Mouse (Mus musculus) layer of hippocampus, adult 11-12 months (tissue): ENCODE data around the gene Eps8l3.

ENCODE experiments used
- DNase-seq: peaks from one replicate; pipeline ENCODE4 v3.0.0; 2022; ENCODE audit warnings: low spot score

Gene Eps8l3

DNA sequence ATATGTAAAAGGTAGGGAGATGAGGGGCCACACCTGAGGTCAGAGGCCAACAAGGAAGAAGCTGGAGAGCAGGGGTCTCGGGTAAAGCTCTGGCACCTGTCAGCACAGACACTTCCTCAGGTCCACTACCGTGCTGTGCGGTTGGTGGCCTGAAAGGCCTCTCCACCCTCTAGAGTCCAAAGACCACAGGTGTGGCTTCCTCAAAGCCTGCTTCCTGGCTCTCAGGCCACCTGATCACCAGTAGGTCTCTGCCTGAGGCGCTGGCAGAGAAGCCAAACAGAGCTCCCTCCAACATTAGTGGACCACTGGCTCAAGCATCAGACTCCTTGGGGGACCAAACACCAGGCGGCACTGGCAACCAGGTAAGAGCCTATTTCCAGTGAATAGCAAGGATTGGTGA, at the start of gene Eps8l3:
Gene Eps8l3 (plus strand): TSS at position 225 of the 400 bp plus-strand sequence.
- DNase-seq, result no peak

DNA sequence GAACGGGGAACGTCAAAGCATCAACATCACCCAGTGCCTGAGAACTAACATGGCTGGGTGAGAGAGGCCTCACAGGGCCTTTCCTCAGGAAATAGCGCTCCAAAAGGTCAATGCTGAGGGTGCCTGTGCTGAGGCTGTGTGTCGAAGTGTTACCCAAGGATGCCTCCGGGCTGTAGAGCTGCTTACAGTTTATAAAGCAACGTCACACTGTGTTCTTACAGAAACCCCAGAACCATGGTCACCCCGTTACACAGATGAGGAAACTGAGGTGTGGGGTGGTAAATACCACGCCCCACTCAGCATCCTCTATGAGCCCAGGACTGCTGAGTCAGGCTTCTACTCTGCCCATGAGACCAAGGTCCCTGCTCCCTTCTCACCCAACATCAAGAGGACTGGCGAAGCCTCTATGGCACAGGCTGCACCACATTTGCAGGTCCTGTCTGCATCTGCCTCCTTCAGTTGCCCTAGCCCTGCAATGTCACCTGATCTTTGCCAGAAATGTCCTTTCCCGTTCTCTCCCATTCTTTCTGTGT, 49.1 kb upstream of the Eps8l3 start:
- no peak for DNase-seq

DNA sequence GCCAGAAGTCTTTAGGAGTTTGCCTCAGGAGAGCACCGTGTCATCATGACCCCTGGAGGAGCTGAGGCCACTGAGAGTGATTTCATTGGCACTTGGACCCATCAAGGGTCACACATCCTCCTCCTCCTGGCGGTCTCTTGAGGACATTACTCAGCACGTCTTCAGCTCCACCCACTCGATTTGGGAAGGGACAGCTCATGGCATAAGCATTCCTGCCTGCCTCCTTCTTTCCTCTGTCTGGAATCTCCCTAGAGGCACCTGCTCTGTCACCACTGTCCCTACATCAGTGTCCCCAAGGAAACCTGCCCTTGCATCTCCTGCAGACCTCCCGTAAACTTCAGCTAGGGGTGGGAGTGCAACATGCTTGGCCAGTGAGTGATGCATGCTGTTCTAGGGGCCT, 48.5 kb upstream of the Eps8l3 start:
- DNase-seq, result no peak

DNA sequence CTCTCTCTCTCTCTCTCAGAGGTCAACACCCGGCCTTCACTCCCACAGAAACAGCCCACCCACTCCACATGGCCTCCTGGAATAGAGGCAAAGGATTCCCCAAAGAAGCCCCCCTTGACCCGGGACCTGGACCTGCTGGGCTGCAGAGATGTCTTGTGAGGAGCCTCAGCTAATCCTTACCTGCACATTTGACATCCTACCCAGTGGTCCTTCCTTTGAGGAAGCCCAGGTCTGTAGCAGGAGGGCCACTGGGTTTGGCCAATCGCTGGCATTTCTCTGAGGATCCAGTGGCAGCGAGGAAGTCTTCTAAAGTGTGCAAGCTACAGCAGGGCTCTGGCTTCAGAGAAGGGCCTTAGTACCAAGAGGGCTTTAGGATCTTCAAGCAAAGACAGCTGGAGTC, 48.0 kb upstream of the Eps8l3 start:
- DNase-seq, result no peak

DNA sequence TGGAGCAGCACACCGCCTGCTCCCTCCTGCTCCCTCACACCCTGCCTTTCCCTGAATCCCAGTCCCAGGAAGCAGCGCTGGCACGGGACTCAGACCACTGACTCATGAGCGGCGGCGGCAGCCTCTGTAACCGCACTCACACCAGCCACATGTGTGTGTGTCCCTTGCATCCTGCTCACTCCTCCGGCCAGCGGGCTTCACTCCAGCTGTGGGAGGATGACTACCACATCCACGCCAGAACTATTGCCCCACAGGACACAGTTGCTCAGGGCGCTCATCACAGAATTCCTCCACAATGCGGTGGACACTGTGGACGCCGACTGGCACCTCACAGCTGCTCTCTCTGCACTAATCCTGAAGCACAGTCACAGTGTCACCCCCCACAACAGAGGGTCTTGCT, 47.4 kb upstream of the Eps8l3 start:
- no peak for DNase-seq

DNA sequence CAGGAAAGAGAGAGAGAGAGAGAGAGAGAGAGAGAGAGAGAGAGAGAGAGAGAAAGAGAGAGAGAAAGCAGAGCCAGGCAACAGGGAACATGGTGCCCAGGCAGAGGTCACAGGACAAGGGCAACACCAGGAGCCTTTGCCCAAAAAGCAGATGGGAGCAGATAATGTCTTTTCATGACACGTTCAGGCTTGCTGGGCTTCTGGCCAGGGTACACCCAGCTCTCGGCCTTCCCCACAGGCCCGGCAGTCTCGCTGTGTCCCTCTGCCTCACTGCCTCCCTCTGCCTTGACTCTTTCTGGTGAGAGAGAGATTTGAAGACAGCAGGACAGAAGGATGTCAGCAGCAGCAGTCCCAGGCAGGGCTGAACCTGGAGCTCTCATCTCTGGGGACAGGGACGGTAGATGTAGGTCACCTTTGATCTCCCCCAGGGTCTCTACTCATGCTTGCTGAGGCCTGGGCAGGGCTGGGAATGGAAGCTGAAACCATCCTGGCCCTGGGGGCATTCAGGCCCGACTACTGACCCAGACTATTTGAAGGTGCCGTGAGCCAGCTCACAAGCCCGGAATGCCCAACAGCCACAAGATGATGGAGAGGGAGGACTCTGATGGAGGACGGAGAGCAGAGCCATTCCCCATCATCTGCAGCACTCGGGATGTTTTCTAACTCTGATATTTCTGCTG, 45.0 kb upstream of the Eps8l3 start:
- no peak for DNase-seq

DNA sequence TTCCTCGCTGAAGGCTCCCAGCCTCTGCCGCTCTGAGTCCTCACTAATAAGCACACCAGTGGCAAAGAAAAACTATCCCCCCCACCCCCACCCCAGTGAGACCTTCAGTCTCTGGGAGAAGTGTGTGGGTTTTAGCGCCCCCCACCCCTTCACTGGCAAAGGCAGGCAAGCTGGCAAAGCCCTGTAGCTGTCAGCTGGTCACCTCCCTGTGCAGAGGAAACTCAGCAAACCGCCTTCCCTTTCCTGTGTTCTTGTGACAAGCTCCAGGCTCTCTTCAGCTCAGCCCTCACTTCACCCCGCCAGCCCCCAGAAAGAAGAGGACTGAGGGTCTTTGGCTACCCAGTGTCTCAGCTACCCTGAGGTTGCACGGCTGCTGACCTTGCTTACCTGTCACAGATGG, 44.4 kb upstream of the Eps8l3 start:
- DNase-seq, result no peak

DNA sequence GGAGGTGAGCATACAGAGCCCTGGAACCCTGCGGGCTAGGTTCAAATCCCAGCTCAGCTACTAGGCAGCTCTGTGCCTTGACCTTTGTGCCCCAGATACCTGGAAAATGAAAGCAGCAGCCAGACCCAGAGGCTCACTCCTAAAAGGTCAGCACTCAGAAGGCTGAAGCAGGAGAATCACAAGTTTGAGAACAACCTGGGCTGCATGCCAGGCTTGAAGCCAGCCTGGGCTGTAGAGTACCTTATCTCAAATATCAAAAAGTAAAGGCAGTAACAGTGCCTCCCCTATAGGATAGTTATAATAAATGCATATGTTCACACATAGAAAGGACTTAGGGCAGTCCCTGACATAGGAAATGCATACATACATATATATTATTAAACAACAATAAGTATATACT, 43.7 kb upstream of the Eps8l3 start:
- DNase-seq, result no peak

DNA sequence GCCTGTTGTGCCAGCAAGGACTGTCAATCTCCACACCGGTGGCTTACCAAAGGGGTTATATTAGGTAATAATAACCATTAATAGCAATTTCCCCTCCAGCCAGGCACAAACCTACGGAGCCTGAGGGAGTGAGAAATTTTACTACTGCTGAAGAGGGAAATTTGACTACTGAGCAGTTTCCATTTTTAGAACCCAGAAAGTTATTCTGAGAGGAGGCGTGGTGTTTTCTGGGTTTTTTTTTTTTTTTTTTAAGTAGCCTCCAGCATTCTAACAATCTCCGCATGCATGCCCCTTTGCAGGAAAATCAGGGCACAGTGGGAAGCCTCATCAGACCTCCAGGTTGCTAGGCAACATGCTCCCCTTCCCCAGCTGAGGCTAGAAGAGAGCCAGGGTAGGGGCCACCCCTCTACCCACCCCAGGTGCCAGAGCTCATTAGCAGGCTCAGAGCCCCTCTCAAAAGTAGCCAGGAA, 43.1 kb upstream of the Eps8l3 start:
- no peak for DNase-seq

DNA sequence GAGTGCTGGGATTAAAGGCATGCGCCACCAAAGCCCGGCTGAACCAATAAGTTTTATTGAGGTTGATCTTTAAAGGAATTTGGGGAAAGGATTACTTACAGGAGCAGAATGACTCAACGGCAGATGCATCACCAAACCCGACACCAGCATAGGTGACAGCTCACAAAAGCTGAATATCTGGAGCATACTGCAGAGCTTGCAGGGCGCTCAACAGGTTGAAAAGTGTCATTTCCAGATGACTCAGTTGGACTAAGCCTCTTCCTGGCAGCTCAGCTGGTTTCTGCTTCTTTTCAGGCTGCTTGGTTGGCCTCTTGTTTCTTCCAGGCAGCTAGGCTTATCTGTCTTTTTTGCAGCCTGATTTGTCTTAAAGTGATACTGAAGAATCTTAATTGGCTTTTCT, 41.7 kb upstream of the Eps8l3 start:
- no peak for DNase-seq

DNA sequence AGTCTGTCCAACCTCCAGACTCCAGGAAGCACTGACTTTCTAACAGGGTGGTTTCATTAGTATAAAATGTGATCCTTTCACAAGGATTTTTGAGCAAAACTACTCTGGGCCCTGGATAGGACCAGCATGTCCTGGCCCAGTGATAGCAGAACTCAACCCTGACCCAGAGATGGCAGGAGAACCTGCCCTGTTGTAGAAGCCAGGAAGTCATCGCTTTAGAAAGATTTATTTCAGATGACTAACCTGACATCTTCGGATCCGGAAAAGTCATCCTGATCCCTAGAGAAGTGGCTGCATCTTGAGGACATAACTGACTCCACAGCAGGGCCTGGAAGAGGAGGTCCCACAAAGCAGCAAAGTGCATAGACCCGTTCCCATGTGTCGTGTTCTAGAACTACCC, 37.2 kb upstream of the Eps8l3 start:
- no peak for DNase-seq

DNA sequence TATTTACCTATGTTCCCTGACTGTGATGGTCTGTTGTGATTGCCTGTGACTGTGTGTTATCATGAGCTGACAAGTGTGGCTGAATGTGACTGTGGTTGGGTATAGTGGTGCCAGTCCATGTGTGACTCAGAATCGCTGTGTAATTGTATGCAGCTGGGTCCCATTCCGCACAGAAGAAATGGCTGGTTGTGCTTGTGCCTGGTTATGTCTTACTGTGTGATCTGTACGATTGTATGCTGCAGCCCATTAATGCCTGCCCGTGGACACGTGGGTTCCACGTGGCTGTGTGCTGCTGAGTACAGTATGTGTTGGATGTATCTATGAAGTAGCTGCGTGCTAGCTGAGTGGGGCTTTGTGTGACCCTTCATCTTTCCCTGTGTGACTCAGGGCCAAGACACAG, 36.2 kb upstream of the Eps8l3 start:
- no peak for DNase-seq

DNA sequence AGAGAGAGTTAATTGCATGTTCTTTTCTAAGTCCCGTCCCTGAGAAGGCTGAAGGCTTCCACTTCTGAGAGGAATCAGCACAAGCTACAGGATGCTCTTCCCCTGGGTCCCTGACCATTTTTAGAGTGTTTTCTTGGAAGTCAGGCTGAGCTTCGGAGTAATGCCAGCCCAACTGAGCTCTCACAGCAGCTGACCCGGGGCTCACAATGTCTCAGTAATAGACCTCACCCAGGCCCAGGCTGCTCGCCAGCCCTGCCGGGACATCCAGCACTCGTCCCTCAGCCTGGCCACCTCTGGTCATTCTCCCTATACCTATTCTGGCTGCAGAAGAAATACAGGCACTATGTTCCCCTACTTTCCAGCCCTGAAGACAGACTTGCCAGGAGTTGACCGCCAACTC, 35.7 kb upstream of the Eps8l3 start:
- no peak for DNase-seq

DNA sequence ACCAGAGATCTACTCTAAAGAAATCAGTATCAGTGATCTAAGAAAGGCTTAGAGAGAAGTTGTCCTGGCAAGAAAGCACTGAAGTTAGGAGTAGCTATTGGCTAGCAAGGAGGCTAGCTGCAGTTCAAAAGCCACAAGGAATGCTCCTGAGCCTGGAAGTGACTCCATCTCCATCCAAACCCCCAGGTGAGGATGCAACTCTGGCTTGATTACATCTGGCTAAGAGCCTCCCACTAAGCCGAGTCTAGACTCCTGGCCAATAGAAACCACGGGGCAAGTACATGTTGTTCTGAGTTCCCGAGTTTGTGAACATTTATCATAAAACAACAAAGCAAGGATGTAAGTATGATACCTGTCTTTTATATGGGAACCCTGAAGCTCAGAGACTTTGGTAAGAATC, 33.6 kb upstream of the Eps8l3 start:
- DNase-seq, result no peak

DNA sequence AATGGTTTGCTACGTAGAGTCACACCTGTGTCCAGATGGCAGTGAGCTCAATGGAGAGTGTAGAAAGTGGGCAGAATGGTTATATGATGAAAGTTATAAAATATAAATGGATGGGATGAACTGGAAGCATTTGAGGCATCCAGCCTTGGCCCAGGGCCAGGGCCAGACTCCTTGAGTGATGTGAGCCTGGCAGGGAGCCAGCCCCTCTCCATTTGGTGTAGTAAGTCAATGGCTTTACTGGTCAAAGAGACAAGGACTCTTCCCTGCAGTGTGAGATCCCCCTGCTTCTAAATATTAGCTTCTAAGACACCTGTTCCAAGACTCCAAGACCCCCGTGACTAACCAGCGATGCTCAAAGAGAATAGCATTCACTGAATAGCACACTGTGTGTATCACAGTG, 33.0 kb upstream of the Eps8l3 start:
- no peak for DNase-seq

DNA sequence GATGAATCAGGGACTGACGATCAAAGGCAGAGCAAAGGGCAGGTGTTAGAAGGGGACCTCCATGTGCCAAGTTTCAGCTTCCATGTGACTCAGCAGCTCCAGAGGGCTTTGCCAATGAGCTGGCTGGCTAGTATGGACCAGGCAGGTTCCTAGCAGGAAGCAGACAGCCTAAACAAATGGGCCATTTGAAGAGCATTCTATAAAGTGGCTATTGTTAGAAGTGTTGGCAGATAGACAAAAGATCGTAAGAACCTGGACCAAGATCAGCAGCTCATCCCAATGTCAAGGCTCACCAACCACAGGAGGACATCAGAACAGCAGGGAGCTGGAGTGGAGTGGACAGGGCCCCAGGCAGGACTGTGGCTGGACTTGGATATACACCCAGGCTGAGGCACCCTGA, 32.5 kb upstream of the Eps8l3 start:
- no peak for DNase-seq

DNA sequence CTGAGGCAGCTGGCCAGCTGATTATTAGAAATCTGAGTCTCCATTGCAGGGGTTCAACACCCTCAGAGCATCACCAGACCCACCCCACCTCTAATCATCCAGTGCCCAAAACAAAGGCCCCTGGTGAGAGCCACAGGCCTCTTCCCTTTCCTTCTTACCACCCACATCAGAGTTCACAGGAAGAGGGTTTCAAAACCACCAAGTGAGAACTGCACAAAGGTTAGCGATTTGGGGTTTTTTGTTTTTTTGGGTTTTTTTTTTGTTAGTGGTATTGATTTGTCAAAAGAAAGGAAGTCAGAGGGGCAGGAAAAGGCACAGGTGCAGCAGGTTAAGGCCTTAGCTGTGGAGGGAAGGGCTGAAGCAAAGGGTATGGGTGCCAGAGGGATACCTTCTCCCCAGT, 30.9 kb upstream of the Eps8l3 start:
- no peak for DNase-seq

DNA sequence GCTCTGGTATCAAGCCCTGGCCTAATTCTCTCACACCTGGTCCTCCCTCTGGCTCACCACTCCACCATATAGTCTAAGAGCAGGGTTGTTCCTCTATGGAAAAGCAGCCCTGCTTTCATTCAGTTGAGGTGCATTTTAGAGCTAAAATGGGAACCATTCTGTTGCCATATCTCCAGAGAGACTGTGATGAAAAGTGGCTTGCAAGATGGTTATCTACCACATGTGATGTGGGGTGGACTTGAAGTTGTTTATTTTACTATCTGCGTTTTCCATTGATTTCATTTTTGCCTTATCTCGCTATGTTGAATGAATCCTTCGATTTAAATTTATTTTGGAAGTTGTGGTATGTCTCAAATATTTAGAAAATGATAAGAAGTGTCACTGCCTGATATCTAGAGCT, 30.2 kb upstream of the Eps8l3 start:
- DNase-seq, result no peak

DNA sequence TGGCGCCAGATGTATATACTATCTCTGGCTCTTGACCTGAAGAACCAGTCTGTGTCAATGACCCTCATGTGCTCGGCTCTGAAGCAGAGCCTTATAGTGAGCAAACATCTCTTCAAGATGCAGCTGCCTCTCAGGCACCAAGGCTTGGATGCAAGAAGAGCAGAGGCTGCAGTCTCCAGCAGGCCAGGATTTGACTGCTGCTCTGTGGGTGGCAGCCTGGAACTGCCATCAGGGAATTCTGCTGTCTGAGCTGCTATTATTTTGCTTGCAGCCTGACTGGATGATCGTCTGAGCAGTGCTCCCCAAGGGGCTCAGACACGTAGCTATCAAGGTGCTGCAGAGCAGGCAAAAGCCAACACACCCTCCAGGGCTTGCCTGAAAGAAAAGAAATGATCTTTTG, 28.9 kb upstream of the Eps8l3 start:
- peak; percentile 61 for DNase-seq

DNA sequence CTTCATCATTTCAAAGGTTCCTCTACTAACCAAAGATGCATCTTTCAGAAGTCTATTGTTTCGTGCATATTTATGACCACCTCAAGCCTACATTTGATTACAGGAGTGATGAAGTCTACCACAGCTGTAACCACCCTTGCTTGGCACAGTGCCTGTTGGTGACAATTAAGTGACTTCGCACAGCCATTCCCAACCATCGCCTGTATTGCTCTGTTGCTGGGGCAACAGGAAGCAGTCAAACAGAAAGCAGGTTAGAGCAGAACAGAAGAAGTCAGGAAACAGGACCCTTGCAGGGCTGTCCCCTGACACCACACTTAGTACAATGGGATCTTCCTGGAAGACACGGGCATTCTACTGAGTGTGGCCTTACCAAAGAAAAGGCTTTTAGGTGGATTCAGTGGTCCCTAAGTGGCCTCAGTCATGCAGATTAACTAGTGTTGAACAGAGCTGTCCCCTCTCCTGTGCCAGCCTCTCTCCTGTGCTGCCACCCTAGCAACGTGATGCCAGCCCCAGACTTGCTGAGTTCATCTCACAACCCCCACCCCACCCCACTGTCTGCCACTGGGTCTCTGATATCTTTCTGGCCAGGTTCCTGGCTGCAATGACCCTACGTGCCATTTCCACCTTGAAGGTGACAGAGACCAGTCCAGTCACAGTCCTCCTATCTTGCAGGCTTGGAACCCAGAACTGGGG, 27.9 kb upstream of the Eps8l3 start:
- DNase-seq, result no peak

DNA sequence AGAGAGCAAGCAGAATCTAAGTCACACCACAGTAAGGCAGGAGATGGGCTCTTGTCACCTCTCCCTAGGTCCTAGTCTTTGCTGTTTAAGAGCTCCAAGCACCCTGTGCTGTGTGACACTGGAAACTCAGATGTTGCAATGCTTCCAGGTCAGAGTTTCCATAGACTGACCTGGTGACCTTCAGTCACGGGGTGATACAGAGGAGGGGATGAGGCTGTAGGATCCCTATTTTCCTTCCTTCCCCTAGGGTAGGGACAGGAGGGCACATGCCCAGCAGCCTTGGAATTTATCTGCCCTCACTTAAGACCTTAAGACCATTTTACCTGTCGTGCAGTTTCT, 27.4 kb upstream of the Eps8l3 start:
- no peak for DNase-seq

DNA sequence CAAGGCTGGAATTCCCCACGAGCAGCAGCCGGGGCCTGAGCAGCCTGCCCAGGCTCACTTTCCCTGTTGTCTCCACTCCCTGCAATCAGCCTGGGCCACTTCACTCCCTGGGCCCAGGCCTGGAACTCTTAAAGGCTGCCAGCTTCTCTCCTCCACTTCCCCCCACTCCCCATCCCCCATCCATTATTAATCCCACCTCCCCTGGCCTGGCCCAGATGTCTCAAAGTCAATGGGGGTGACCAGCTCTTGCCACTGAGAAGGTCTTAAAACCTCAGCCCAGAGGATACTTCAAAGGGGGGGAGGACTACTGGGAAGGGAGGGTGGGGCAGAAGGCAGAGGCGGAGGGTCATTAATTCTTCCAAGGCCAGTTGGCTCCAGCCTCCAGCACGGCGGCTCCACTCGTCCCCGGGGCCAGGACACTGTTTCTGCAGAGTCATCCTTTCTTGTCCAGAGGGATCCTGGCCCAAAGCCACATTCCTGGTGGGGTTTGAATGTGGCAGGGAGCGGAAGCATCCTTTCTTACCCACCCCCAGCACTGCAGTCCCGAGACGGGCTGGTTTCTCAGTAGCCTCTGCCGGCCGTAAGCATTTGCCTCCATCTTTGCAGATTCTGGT, 26.5 kb upstream of the Eps8l3 start:
- no peak for DNase-seq

DNA sequence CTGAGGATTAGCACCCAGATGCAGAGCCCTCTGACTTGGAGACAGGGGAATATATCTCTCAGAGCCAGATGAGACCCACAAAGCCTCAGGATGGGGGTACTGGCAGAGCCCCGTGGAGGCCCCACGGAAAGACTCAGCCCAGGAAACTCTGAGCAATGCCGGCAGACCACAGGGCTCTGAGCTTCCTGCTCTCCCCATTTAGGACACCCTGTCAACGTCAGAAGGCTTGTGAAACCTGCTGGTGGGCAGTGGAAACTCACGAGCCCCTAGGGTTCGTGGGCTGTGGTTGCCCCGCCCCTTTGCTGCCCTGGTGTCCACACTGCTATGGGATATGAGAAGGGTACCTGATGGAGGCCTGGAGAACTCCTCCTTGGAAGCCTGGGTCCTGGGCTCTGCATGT, 24.2 kb upstream of the Eps8l3 start:
- DNase-seq, result no peak
